Mouse (Mus musculus) natural killer cell, adult 2 months (primary cell): Measurements from ENCODE around the gene Fmnl2.

ENCODE experiments used
- DNase-seq, 2 experiments: peaks; one replicate each; pipeline ENCODE4 v3.0.0; 2022; ENCODE audit warnings: low spot score in 2 of 2

Gene Fmnl2

DNA sequence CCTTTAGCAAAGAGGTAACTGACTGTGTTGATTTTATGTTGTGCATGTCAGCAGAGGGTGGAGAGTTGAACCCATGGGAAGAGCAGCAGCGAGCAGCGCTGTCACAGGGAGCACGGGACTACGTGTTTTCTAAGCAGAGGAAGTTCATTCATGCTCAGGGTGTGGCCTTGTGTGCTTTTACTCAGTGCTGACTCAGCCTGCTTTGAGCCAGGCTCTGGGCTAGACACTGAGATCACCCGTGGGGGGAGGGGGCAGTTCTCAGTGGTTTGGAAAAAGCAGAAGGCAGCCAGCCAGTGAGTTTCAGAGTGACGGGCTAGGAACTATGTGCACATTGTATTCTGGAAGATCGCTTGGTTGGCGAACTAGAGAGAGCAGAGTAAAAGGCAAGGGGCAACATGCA is 97.4 kb downstream of the Fmnl2 start:
- DNase-seq = peak in 1 of 2 experiments; percentile 37

DNA sequence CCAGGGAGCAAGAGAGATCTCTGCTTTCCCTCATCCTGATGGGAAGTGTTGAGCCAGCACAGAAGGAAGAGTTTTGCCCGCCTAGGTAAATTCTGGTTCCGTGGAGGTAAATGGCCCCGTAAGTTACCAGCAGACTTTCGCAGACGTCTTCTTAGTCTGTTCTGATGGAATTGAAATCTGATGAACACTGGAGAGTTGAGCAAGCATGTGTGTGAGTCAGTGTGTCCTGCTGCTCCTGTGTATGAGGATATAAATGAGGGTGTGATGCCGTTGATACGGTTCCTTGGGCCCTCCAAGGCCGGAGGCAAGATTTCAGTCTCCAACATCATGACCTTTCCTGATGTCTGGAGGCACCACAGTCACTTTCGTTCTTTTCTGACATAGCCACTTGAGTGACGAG is 98.2 kb downstream of the Fmnl2 start:
- DNase-seq = no peak

DNA sequence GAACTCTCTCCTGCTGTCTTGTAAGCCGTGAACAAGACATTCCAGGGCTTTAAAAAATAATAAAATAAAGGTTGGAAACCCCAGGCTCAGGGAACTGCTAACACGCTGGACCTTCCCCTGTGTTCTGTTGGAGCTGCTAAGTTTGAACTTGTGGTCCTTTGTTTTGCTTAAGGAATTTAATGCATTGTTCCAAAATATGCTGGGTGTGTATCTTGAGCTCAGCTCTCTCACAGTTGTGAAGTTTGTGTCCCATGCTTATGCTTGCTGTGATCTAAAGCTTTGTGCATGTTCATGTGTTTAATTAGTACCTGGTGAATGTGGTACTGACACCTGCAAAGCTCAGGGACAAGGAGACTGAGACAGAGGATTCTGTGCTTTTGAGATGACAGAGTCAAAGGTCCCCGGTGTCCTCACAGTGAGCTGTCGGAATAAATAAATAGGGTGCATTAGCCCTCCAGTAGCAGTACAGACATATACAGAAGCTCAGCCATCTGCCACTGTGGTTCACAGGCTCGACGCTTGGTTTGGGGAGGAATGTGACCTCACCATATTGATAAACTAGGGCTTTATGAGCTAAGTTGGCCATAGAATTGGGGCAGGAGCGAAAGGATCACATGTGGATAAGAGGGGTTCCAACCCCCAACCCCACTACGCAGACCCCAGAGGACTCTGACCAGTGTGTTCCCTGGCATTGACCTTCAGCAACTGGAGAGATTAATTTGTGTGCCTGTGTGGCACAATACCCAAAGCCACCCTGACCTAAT is 100.3 kb downstream of the Fmnl2 start:
- DNase-seq = no peak

DNA sequence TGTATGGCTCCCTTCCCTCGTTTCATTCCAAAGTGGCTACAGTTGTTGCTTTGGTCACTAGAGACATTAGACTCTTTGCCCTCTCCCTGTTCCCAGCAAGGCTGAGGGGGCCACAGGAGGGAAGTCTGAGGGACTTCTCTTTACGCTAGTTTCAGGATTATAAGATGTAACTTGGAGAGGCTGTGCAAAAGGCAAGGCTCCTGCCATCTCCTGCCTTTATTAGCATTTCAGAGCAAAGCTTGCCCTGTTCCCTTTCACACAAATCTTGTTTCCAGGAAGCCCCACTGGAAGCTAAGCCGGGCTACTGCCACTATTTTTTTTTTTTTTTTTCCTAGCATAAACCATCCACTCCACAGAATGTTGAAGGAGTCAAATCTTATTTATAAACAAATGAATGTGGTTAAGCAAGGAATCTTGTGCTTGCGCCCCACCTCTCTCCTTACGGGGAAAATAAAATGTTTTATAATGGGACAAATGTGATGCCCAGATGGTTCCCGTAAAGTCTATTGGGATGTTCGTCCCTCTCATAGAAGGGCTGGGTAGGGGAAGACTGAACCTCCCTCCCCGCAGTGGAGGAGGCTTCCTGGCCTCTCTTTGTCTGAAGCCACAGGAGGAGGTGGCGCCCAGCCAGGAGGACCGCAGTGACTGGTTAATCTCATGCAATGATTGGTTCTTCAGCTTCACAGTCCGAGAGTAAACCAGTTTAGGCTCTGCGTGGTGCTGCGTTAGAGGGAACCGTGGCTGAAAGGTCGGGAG is 101.1 kb downstream of the Fmnl2 start:
- no peak for DNase-seq

DNA sequence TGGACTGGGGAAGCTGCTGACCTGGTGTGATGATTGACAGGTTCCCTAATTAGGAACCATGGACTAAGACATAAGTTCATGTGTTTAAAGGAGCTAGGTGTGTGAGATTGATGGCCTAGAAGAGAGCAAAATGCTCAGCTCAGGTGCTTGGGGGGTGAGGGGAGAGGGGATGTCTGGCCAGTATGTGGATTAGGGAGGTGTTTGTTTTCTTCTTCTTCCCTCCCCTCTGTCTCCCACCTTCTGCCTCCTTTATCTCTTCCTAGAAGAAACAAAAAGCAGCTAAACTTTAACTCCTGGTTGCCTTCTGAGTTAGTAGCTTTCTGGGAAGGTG is 101.6 kb downstream of the Fmnl2 start:
- no peak for DNase-seq

DNA sequence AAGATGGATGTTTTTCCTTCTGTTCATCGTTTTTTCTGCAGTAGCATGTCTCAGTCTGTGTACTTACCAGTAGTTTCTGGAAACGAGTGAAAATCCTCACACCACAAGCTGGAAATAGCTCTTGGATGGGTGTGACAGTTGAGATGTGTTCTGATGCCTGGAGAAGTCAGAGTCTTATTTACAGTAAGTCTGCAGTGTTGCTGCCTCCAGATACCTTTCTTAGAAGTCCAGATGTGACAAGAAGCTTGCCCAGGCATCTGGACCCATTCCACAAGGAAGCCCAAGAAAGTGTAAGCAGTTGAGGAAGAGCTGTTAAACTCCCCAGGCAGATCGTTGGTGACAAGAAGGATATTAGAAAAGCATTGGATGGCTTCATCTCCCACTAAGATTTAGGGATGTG is 102.3 kb downstream of the Fmnl2 start:
- DNase-seq = no peak

DNA sequence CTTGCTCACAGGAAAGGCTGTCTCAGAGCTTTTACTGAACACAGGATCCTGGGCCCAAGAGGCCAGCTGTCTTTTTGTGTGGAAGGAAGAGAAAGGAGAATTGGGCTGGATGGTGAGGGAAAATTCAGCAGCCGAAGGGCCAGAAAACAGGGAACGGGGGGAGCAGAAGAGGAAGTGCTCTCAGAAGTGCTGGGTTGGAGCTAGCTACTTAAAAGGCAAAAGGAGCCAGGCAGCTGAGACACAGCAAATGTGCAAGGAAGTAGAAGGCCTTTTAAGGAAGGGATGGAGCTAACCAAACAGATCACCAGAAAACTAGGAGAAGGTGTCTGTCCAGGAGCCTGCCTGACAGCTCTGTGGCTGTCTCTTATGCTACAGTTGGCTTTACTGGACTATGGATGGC is 103.0 kb downstream of the Fmnl2 start:
- DNase-seq = no peak

DNA sequence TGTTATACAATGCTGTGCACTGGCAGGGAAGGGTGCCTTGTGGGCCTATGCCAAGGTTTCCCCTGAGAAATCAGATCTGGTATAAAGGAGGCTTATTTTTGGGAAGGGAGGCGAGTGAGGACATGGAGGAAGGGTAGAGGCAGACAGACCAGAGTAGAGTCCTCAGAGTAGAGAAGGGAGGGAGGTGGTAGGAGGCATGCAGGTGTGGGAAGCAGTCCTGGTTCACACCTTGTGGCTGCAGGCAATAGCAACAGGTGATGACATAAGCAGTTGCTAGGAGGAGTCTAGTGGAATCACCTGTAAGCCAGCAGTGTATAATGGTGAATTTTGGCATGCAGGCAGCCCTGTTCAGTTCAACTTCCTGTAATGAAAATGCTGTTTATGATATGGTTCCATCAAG is 105.8 kb downstream of the Fmnl2 start:
- DNase-seq = no peak

DNA sequence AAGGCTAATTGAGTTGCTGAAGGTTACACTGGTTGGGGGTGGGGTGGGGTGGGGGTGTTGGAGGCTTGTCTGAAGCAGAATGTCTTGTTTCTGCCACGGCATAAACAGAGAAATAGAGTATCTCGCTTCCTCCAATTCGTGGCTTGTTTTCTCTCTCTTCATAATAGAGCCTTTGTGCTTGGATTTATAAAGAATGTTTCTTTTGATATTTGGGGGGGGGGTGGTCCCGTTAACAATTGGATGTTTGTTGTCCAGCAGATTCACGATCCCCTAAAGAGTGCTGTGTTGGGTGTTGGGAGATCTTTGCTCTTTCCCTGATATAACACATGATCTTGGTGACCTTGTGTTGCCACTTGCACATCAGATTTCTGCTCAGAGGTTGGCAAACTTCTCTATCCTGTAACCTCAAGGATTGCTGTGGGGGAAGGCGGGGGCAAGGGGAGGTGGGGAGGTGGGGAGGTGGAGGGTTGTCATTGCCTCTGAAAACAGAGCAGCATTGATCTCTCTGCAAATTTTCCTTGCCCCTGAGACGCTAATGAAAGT is 106.8 kb downstream of the Fmnl2 start:
- no peak for DNase-seq

DNA sequence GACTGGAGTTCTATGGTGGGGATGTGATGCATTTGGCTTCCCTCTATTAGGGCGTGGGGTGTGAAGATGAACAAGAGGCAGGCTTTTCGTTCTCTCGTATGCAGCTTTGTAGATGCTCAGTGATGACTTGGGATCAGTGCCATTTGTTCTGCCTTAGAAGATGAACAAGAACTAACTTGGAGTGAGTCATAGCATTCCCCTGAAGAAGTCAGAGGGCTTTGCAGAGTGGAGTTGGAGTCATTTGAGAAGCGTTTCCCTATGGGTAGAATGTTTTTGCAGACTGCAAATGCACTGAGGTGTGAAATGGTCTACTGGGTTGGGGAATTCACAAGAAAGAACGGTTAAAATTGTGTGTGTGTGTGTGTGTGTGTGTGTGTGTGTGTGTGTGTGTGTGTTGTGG is 108.6 kb downstream of the Fmnl2 start:
- DNase-seq = no peak

DNA sequence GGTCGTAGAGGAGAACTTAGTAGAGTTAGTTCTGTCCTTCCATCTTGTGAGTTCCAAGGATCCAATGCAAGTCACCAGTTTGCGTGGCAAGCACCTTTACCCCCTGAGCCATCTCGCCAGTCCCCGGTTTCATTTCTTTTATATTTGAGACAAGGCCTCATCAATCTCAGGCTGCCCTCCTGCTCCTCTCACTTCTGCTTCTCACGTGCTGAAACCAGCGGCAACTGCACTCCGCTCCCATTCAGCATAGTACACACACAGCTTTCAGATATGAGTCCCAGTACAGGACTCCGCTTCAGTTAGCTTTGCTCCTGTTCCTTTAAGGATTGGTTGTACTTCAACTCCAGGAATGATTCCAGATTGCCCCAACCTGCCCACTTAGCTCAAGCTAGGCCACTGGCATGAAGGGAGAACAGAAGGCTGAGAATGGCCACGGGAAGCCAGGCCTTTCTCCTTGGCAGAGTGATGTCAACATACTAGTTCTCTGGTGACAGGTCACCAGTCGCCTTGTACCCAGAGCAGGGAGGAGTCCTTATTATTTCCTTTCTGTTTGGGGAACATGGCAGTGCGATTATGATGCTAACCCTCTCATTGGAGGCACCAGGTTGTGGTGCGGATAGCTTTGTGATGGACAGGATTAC is 109.3 kb downstream of the Fmnl2 start:
- no peak for DNase-seq

DNA sequence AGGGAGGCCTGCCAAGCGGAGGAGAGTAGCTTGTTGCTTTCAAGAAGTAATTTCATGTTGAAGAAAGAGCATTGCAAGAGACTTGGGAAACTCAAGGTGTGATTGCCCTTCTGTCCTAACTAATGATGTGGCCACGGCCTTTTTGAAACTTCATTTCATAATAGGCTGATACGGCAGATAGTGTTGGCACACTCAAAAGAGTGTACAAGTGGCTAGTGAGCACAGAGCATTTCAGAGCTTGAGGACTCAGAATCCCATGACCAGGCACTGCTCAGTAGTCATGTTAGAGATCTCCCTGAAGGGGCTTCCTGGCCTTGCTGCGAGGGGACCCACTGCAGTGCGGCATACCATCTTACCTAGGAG is 109.8 kb downstream of the Fmnl2 start:
- DNase-seq = no peak

DNA sequence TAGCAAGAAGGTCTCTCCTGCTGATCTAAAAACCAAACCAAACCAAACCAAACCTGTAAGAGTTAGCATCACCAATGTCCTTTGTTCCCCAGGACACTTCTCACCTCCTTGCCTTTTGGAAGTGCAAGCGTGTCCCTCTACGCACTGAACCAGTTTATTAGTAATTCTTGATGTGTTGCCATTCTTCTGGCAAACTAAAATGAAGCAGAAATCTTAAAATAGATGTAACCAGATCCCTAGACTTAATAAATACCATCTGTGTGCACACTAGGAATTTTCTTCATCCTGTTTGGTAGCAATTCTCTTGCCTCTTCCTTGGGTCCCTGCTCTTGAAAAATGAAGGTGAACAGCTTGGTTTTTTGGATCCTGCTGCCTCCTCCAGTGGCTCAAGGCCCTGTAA is 111.2 kb downstream of the Fmnl2 start:
- DNase-seq = no peak

DNA sequence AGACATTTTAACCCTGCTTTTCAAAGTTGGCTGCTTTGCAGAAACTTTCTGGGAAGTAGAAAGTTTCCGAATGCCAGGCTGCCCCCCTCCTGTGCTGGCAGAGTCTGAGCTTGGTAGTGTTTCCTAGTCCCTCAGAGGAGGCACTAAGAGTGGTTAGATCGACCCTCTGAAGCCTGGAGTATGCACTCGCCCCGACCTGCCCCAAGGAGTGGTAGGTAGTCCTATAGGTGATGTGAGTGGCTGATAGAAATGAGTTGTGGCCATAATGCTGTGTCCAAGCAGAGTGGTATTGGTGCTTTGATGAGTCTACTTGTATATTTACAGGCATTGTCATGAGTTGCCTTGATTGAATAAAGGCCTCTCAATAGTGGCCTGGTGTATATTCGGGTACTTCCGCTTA is 116.4 kb downstream of the Fmnl2 start:
- no peak for DNase-seq

DNA sequence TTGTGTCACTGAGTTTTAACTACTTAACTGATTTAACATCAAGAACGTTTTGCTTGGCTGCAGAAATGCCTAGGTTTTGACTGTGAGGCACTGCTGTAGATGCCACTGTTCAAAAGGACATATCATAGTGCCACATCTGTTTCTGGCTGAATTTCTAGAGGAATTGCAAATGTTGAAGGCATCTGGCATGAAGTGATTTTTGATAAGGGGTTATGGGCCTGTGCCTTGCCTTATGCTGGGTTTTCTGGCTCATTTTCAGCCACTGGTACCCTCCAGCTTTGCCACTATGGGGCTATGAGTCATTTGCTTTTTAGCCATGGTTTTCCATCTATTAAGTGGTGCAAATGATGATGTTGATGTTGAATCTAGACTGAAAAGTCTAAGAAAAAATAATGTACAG is 117.1 kb downstream of the Fmnl2 start:
- DNase-seq = no peak

DNA sequence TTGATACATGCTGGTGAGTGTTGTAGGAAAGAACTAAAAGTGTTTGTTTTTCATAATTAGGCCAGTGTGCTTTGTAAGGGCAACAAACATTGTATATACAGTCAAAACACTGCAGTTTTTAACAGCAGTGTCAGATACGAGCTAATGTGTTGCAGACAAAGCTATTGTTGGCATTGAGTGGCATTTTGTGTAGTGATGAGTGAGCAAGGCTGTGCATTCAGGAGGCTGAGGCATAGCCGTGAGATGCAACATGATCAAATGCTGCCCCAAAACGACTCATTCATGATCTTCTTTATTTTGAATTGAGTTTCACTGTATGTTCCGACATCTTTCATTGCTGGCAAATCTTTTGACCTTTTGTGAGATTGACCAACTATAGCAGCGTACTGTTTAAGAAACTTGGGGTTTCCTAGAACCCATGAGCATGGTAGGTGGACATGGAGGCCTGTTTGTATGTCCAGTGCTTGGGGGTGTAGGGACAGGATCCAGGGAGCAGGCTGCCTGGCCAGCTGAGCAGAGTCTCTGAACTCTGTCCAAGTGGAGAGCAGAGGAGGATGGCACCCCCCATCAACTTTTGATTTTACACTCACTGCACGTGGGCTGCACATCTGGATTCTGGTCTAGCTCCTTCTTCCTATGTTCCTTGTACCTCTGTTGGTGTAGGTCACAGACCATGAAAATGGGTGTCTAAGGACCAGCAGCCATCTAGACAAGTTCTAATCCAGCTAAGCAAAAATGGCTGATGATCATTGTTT is 120.4 kb downstream of the Fmnl2 start:
- no peak for DNase-seq

DNA sequence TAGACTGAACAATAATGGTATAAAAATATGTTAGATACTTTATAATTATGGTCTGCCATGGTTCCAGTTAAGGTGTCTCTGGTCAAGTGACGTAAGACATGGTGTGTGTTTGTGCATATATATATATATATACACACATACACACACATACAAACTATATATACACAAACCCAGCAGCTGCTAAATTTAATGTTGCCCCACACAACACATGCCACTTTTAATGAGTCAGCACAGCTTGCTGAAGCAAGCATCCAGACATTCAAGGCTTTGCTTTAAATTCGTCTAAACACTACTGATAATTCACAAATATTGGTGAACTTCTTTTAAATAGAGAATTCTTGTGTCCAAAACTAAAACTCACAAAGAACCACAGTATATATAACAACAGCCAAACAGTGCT is 121.1 kb downstream of the Fmnl2 start:
- DNase-seq = no peak

DNA sequence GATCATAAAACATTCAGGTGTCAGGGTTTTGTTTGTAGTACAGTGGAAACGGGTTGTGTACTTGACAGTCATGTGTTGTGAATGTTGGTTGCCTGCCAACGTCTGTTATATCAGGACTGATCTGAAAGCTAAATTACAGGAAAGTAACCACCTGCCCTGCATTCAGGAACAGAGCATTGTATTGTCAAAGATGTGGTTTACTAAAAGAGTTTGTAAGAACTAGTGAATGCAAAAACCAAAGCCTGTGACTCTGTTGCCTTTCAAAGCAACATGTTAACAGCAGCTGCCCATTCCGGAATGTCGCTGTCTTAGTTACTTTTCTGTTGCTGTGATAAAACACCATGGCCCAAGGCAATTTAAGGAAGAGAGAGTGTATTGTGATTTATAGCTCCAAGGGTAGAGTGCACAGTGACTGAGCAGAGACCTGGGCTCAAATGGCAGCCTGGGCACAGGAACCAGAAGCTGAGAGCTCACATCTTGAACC is 121.7 kb downstream of the Fmnl2 start:
- DNase-seq = no peak

DNA sequence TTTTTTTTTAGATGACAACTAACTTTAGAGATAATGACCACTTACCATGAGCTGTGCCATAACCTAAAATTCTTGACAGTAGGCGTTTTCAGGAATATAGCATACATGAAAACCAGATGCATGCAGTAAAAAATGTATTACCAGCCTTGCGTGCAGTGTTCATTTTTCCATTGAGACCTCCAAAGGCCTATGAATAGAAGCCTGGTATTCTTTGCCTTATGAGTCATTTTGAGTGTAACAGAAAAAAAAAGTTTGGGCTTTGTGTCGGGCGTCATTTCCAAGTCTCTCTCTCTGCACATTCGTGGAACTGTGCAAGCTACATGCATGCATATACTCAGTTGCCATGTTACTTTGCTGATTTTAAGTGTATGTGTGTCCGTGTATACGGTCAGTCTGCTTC is 123.5 kb downstream of the Fmnl2 start:
- no peak for DNase-seq

DNA sequence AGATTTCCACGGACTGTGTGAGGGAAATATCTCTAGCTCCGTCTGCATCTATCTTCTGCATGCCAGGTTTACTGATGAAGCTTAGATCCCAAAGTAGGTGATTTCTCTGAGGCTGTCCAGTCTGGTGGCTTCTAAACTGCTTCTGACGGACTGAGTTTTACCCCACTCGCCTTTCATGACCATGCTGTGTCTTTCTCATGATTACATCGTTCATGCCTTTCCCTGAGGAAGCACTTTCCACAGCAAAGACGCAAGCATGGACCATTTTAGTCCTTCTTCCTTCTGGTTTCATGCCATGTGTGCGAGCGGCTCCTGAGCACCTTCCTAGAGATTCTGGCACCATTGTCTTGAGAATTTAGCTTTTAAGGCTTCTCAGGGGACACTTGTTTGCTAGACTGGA is 123.9 kb downstream of the Fmnl2 start:
- DNase-seq = no peak

DNA sequence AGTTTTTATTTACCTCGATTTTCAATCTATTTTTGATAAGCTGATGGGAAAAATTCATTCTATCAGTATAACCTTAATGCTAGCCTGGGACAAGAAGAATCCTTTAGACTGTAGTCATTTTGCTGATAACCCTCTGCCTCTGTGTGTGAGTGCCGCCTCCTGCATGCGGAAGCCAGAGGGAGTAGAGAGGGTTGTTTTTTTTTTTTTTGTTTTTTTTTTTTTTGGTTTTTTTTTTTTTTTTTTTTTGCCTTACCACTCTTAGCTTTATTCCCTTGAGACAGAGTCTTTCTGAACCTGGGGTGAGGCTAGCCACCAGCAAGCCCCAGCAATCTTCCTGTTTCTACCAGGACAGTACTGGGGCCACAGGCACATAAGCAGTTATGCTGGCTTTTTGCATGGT is 124.8 kb downstream of the Fmnl2 start:
- DNase-seq = no peak

DNA sequence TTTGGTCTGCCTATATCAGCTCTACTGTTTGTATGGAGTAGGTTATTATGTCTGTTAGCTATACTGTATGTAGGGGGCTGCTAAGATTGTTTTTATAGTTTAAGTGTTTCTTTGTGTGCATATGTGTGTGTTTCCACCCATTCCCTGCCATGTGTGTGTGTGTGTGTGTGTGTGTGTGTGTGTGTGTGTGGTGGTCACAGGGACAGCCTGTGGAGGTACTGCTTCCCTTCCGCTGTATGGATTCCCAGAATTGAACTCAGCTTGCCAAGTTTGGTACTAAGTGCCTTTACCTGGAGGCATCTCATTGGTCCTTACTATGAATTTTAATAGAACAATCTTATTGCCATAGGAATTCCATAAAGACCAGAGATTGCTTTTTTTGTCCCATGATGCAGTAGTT is 126.9 kb downstream of the Fmnl2 start:
- no peak for DNase-seq
